Mouse (Mus musculus) bone marrow macrophage, adult 2 months (primary cell): ENCODE results near the gene Dock4.

Source experiments
- CTCF ChIP-seq: IDR thresholded peaks from 2 replicates; pipeline ENCODE4 v1.5.1; 2012; ENCODE audit warnings: low read depth, mild to moderate bottlenecking, low read length, moderate library complexity
- POLR2A ChIP-seq: IDR thresholded peaks from 2 replicates; pipeline ENCODE4 v1.6.1; 2012; ENCODE audit warnings: mild to moderate bottlenecking, low read depth, low read length, borderline replicate concordance

- TF ChIP-seq CTCF: no peak
- TF ChIP-seq POLR2A: no peak
These were observed 443.8 kb downstream of the Dock4 start for GRCm38 (mm10) chr12:40889534-40889933.
